Mouse (Mus musculus): ENCODE data around the gene Cass4.

The Cass4 gene

GRCm38 (mm10) chr2:172393391-172394051 is at the start of gene Cass4:
TSS of gene Cass4 (plus strand) at chr2:172393794.
- DNase-seq = peak; percentile 56 to 76

GRCm38 (mm10) chr2:172344669-172345068 is 48.9 kb upstream of the Cass4 start:
- DNase-seq = no peak

DNA sequence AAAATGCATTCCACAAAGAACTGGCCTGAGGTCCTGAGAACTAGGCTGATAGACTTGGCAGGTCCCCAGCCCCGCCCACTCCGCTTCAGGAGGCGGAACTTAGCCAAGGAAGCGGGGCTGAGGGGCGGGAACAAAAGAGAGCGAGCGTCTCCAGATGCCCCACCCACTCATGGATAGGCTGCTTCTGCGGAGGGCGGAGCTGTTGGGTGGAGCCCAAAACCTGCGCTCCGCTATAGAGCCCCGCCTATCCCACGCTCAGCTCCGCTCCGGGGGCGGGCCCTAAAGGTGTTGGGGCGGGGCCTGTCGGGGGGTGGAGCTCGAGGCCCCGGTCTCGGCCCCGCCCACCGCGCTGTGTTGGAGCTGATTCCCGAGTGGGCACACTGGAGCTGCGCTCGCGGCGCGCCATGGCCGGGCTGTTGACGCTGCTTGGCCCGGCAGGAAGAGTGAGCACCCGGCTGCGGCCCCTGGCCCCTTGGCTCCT is 48.3 kb upstream of the Cass4 start, which contains the start of gene Fam210b:
Gene Fam210b, plus strand, starts transcription at position 308 of the 481 bp plus-strand sequence.
- peak; percentile 93 to 96 for DNase-seq

DNA sequence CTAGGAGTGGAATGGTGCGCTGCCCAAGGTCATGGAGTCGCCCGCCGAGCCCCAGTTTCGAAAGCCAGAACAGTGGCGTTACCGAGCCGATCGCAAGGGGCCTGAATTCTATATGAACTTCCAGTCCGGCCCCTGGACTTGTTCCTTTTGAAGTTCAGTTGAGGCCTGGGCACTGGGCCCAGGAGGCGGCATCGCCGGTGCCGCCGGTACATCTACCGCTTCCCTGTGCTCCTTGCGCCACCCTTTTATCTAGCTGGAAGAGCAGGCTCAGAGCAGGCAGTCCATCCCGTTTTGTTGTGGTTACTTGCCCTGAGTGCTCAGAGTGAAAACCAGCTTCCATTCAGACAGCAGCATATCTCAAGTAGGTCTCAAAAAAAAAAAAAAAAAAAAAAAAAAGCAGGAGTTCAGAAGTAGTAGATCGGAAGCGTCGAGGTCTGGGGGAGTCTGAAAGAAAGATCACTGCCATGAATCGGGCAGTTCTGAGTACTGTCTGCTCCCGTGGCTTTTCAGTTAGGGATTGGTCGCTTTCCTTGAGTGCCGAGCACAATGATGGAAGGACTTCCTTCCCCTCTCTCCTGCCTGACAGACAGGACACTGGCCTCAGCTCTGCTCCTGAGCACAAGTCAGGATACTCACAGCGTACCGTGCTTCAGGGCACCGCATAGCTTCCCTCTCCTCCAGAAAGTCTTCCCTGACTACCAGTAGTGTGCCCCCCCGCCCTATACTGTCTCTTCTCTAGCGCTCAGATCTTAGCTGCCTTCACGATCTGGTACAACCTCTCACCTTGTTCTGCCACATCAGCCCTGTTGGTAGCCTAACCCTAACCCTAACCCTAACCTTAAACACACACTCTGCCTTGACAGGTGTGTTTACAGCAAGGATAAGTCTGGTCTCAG is 47.3 kb upstream of the Cass4 start:
- peak in 1 of 2 experiments; percentile 5 for DNase-seq

DNA sequence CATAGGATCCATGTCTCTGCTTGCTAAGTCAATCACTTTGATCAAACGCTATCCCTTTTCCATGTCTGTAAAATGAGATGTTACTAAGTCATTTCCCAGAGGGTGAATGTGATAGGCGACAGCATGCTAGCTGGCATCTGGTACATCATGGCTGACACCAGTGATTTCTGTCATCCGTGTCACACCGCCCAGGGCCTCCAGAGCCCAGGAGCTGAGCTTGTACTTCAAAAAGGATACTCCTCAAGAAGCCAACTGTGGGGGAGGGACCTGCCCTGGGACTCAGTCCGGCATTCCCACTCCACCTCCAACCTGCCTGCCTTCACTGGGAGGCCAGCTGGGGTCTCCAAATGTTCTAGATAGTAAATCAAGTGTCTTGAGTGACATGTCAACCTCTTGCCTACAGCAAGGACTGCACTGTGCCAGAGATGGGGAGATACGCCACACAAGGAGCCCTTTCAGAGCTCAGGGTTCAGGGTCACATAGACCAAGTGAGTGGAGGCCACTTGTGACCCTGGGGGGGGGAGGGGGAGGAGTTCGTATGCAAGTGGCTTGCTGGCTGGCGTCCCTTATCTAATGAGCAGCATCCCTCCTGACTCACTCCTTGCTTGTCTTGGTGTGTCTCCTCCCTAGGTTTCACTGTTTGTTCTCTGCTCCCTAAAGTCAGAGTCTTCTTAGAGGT is 46.5 kb upstream of the Cass4 start:
- no peak for DNase-seq

DNA sequence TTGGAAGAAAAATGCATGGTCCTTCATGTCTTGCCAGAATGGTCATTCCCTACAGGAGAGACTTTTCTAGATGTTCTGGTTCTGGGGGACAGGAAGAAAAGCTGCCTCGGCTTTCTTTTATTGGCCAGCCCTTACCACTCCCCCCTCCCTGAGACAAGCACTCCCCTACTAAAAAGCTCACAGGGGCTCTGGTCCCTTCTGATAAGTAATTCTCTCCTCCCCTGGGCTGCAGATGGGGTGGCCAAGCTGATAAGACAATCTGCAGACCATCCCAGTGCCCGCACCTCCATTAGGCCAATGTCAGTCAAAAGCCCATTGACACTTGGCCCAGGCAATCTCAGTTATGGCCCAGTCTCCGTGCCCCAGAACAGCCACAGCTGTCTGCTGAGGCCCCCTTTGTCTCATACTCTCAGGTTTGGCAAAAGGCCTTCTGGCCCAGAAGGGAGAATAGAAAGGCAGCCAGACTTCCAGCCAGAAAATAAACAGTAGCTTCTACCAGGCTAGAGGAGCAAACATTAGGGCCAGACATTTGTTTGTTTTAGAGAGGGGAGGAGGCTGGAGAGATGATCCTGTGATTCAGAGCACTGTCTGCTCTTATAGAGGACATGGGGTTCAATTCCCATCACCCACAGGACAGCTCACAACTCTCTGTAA is 45.2 kb upstream of the Cass4 start:
- no peak for DNase-seq

GRCm38 (mm10) chr2:172349776-172350175 is 43.8 kb upstream of the Cass4 start:
- no peak for DNase-seq

GRCm38 (mm10) chr2:172350773-172351172 is 42.8 kb upstream of the Cass4 start:
- no peak for DNase-seq

DNA sequence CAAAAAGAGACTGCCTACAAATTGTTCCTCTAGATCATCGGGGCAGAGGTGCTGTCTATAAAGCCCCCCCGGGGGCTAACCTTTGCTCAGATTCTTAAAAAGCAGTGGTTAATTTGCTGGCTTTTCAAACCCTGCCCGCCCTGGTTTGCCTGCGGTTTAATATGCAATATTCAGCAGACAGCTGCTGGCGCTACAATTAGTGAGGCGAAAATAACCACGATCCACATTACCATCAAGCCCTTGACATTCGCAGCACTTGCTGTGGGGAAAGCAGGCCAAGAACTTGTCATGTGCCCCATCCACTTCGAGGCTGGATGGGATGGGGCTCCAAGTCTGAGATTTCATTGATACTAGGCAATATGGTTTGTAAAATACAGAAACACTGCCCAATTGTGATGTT is 40.4 kb upstream of the Cass4 start:
- DNase-seq = no peak

DNA sequence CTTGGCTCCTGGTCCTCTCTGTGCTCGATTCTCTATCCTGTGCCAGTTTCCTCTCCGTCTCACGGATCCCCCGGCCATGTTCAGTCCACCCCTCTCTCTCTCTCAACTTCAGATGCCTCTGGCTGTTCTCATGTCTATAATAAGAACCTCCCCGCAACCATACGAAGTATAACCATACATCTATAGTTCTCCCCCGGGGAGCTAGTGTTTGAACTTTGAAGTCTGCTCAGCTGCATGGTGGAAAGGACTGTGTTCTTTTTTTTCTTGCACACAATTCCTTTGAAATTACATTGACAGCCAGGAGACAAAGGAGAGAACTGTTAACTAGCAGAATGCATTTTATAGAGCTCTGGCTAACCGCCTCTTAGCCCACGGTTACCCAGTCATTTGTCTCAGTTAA is 38.8 kb upstream of the Cass4 start:
- DNase-seq = no peak

GRCm38 (mm10) chr2:172355833-172356232 is 37.8 kb upstream of the Cass4 start:
- no peak for DNase-seq

DNA sequence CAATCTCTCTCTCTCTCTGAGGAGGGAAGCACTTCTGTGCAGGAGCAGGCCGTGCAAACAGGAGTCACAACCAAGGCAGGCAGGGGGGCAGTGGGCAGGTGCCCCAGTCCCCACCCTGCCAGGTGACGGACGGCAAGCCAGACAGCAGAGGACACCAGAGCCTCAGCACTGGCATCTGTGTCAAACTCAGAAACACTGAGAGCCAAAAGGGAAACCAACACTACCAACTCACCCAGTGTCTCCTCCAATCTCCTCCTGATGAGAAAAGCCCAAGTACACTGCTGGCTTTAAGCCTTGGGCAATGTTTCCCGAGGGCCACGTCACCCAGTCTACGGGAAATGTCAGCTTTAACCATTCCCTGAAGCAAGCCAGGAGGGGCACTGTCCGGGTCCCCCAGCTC is 30.4 kb upstream of the Cass4 start:
- no peak for DNase-seq

- peak; percentile 87 to 91 for DNase-seq
Measured at GRCm38 (mm10) chr2:172370411-172371223, 23.0 kb upstream of the Cass4 start, which contains the start of the genes Aurka and Cstf1. TSS of gene Aurka (minus strand) at chr2:172370535. TSS of gene Cstf1 (plus strand) at chr2:172370681.

- DNase-seq = no peak
Measured at GRCm38 (mm10) chr2:172371258-172371657, 22.3 kb upstream of the Cass4 start.

DNA sequence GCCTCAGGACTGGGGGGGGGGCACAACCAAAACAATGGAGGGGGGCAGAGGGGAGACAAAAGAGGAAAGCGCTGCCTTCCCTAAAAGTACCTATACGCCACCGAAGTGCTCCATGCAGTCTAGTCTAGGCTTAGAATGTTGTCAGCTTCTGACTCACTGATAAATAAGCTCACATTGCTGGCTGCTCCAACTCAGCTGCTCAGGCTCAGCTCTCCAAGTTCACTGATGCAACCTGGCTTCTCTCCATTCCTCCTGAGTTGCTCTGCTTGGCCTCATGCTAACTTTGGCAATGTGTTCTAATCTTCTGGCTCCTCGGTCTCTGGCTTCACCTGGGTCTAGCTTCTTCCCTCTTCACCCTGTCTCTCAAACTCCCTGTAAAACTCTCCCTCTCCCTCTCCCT is 17.0 kb upstream of the Cass4 start:
- no peak for DNase-seq

DNA sequence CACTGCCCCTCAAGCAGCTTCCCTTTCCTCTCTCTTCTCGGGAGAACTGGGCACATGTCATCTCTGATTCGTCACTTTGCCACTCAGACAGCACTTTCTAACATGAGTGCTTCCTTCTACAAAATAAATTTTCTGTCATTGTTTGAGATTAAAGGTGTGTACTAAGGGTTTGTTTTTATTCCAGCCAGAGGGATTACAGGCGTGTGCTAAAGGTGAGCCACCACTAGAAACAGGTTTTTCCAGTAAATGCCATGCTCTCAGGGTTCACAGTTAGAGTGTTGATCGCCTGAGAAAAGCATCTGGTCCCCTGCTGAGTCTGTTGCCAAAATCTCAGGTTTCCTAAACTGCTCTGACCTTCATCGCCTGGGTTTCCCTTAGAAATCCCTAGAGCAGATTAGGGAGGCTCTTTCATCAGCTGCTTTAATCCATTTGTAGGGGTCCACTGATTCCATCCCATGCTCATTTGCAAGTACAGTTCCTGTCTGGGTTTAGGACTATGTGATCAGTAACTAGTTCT is 16.5 kb upstream of the Cass4 start:
- no peak for DNase-seq

DNA sequence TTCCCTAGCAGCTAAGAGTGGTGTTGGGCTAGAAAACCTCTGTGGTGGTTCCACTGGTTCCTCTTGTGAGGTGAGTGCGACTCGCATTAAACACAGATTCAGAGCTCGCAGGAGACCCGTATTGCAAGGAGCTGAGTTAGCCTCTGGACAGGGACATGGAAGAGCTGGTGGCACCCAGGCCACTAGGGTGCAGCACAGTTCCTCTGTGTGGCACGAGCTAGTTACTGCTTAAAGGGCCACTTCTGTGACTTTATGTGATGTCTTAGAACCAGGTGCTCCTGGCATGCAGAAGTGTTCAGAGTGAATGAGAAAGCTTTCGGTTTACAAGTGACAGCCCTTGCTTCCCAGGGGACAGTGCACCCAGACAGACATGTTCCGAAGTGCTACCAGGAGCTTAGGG is 15.3 kb upstream of the Cass4 start:
- DNase-seq = peak; percentile 37 to 70

GRCm38 (mm10) chr2:172380513-172380912 is 13.1 kb upstream of the Cass4 start:
- DNase-seq = no peak

- DNase-seq = no peak
Measured at GRCm38 (mm10) chr2:172381341-172381740, 12.3 kb upstream of the Cass4 start.

- no peak for DNase-seq
Measured at GRCm38 (mm10) chr2:172381898-172382297, 11.7 kb upstream of the Cass4 start.

- no peak for DNase-seq
Measured at GRCm38 (mm10) chr2:172384715-172385114, 8.9 kb upstream of the Cass4 start.

Measured in spleen, adult 18-20 months (tissue).